Mouse (Mus musculus) thymus, adult 2 months (tissue): ENCODE results near the gene Erc2.

ENCODE experiments used
- CTCF ChIP-seq: fragments of 200-500 bp; IDR thresholded peaks from 2 replicates; pipeline ENCODE4 v1.5.1; 2012; ENCODE audit warnings: mild to moderate bottlenecking, control low read depth, low read length, moderate library complexity, borderline replicate concordance; ENCODE audit not compliant: control insufficient read depth, poor library complexity, insufficient read depth; ENCODE audit errors: extremely low read depth
- POLR2A ChIP-seq: fragments of 200-500 bp; IDR thresholded peaks from 2 replicates; pipeline ENCODE4 v1.6.1; 2012; ENCODE audit warnings: mild to moderate bottlenecking, low read length, control low read depth, moderate library complexity; ENCODE audit not compliant: control insufficient read depth, poor library complexity, insufficient read depth; ENCODE audit errors: extremely low read depth

- TF ChIP-seq POLR2A (no peak), CTCF (no peak)
Measured at GRCm38 (mm10) chr14:28113121-28113520, 490.9 kb downstream of the Erc2 start.
